Mouse (Mus musculus) liver, adult 2 months (tissue): ENCODE data around the gene Vangl1.

Experiments
- CTCF ChIP-seq: fragments of 200-500 bp; IDR thresholded peaks from 2 replicates; pipeline ENCODE4 v1.5.1; 2011; ENCODE audit warnings: low read depth, low read length, control low read depth
- POLR2A ChIP-seq: fragments of 200-500 bp; IDR thresholded peaks from 2 replicates; pipeline ENCODE4 v1.6.1; 2011; ENCODE audit warnings: low read length, control low read depth; ENCODE audit not compliant: insufficient read depth; ENCODE audit errors: extremely low read depth

GRCm38 (mm10) chr3:102242854-102243253 is 38.4 kb upstream of the Vangl1 start:
- TF ChIP-seq POLR2A (no peak), CTCF (no peak)
